Mouse (Mus musculus) embryo, embryonic 11 days (tissue): ENCODE data around the gene Hspa12a.

Experiments
- DNase-seq: peaks from one replicate; pipeline ENCODE4 v3.0.0-alpha.2; 2015

Hspa12a gene

GRCm38 (mm10) chr19:58942841-58943828 is at the start of gene Hspa12a, which contains the start of gene Eno4:
Hspa12a (minus strand) TSS chr19:58943654.
Eno4 (plus strand) TSS chr19:58943425.
- peak; percentile 97 for DNase-seq

GRCm38 (mm10) chr19:58981571-58981970 is 38.1 kb upstream of the Hspa12a start:
- peak; percentile 46 for DNase-seq

- DNase-seq, result no peak
These were observed 36.6 kb upstream of the Hspa12a start for GRCm38 (mm10) chr19:58980056-58980440.

GRCm38 (mm10) chr19:58979436-58980055 is 36.1 kb upstream of the Hspa12a start:
- DNase-seq, result peak; percentile 53

GRCm38 (mm10) chr19:58978401-58979171 is 35.1 kb upstream of the Hspa12a start:
- DNase-seq, result peak; percentile 51

GRCm38 (mm10) chr19:58975216-58975863 is 31.9 kb upstream of the Hspa12a start:
- DNase-seq, result no peak

GRCm38 (mm10) chr19:58974126-58974525 is 30.7 kb upstream of the Hspa12a start:
- DNase-seq, result no peak

GRCm38 (mm10) chr19:58970826-58971225 is 27.4 kb upstream of the Hspa12a start:
- DNase-seq, result no peak

- DNase-seq, result peak; percentile 57
These were observed 25.5 kb upstream of the Hspa12a start for GRCm38 (mm10) chr19:58968731-58969506.

GRCm38 (mm10) chr19:58963011-58963410 is 19.6 kb upstream of the Hspa12a start:
- DNase-seq, result no peak

GRCm38 (mm10) chr19:58954779-58955178 is 11.3 kb upstream of the Hspa12a start:
- no peak for DNase-seq

GRCm38 (mm10) chr19:58952236-58952635 is 8.8 kb upstream of the Hspa12a start:
- DNase-seq, result no peak

- DNase-seq, result no peak
These were observed 8.1 kb upstream of the Hspa12a start for GRCm38 (mm10) chr19:58951521-58951920.

GRCm38 (mm10) chr19:58945959-58946358 is 2.5 kb upstream of the Hspa12a start:
- DNase-seq, result no peak

- DNase-seq, result no peak
These were observed 10.4 kb downstream of the Hspa12a start for GRCm38 (mm10) chr19:58933062-58933461.

GRCm38 (mm10) chr19:58931081-58931800 is 12.2 kb downstream of the Hspa12a start:
- DNase-seq, result peak; percentile 41

- DNase-seq, result no peak
These were observed 24.3 kb downstream of the Hspa12a start for GRCm38 (mm10) chr19:58919148-58919547.

GRCm38 (mm10) chr19:58918597-58918996 is 24.9 kb downstream of the Hspa12a start:
- DNase-seq, result peak; percentile 35

GRCm38 (mm10) chr19:58913301-58913700 is 30.2 kb downstream of the Hspa12a start:
- DNase-seq, result no peak

GRCm38 (mm10) chr19:58911386-58911785 is 32.1 kb downstream of the Hspa12a start:
- peak; percentile 89 for DNase-seq

- DNase-seq, result peak; percentile 58
These were observed 32.5 kb downstream of the Hspa12a start for GRCm38 (mm10) chr19:58910941-58911368.
